Mouse (Mus musculus) G1E (cell line): ENCODE measurements around the gene Inha. TPM values are rescaled to one million over a fixed set of nuclear protein-coding genes. Genes with fewer than 3 reads are reported as not detected.
A peak's percentile ranks its signal among the peaks of the same experiment; 100 is the strongest.

Source experiments
- ATAC-seq: 2 replicates; pipeline ENCODE4 v1.8.0; 2016; ENCODE audit warnings: mild to moderate bottlenecking; ENCODE audit not compliant: insufficient number of reproducible peaks, poor library complexity, low FRiP score, severe bottlenecking; ENCODE audit errors: extremely low read depth
- DNase-seq: peaks from one replicate; pipeline ENCODE4 v3.0.0; 2012; ENCODE audit warnings: low spot score
- H3K27me3 ChIP-seq: 2 replicates; pipeline ENCODE4 v1.6.1; 2012; ENCODE audit warnings: mild to moderate bottlenecking, low read length, inconsistent platforms; ENCODE audit not compliant: insufficient read depth
- H3K36me3 ChIP-seq: replicated peaks from 2 replicates; pipeline ENCODE3; 2012; ENCODE audit warnings: mild to moderate bottlenecking, inconsistent platforms
- H3K4me1 ChIP-seq: 2 replicates; pipeline ENCODE4 v1.6.1; 2012; ENCODE audit warnings: low read depth, low read length, inconsistent platforms, mixed read lengths; ENCODE audit not compliant: insufficient read depth
- H3K4me3 ChIP-seq: 2 replicates; pipeline ENCODE4 v1.5.1; 2012; ENCODE audit warnings: low read depth, mild to moderate bottlenecking, inconsistent platforms, low read length, moderate library complexity, mixed read lengths
- H3K9me3 ChIP-seq: replicated peaks from 2 replicates; pipeline ENCODE4 v1.6.1; 2012; ENCODE audit warnings: inconsistent platforms
- CTCF ChIP-seq: IDR thresholded peaks from 2 replicates; pipeline ENCODE4 v1.5.1; 2012; ENCODE audit warnings: low read depth, low read length, inconsistent platforms, mixed read lengths
- GATA1 ChIP-seq: IDR thresholded peaks from 2 replicates; pipeline ENCODE4 v1.6.1; 2012; ENCODE audit warnings: borderline replicate concordance, low read length, inconsistent platforms, mixed read lengths
- GATA2 ChIP-seq: IDR thresholded peaks from 2 replicates; pipeline ENCODE4 v1.6.1; 2012; ENCODE audit warnings: low read depth, low read length, inconsistent platforms, borderline replicate concordance
- POLR2AphosphoS5 ChIP-seq: IDR thresholded peaks from 2 replicates; pipeline ENCODE4 v1.6.1; 2012; ENCODE audit warnings: low read depth, low read length, inconsistent platforms; ENCODE audit not compliant: insufficient replicate concordance
- TAL1 ChIP-seq: conservative IDR thresholded peaks from 2 replicates; pipeline ENCODE4 v1.6.1; 2012; ENCODE audit warnings: low read depth, low read length, inconsistent platforms, mixed read lengths
- polyA plus RNA-seq: library from polyadenylated mRNA; stranded (reverse); fragments of >175 nt; gene quantifications from 2 replicates; pipeline ENCODE4 v1.2.3, GENCODE M21; 2012
- total RNA-seq, 2 experiments: library from RNA; stranded (forward) in 1 of 2; stranded (reverse) in 1 of 2; fragments of 200-1000 nt in 1 of 2; fragments of >200 nt in 1 of 2; fragmentation: Nextera tagmentation in 1 of 2; gene quantifications; 2 replicates each; pipeline ENCODE4 v1.2.3; 2014 to 2017

Gene Inha
- total and polyA plus RNA-seq, 3 experiments = not detected

GRCm38 (mm10) chr1:75545965-75546956 is 39.4 kb downstream of the Inha start, which contains the start of gene Slc4a3:
Slc4a3 (plus strand) TSS chr1:75546266.
- ATAC-seq (no peak), DNase-seq (no peak)
- H3K4me1 ChIP-seq = no peaks in the 10 kb centered on the region; the same call in 1 of the 2 replicates
- no peaks in the 10 kb centered on the region for H3K9me3 ChIP-seq
- no peak within 1 kb of the TSS for H3K4me3 ChIP-seq
- TF ChIP-seq TAL1 (no peak), GATA2 (no peak), GATA1 (no peak), CTCF (no peak), POLR2AphosphoS5 (no peak)
- no peaks in the 10 kb centered on the region for H3K36me3 ChIP-seq
- H3K27me3 ChIP-seq = peaks cover 10% of the 10 kb centered on the region; the same call in 1 of the 2 replicates

GRCm38 (mm10) chr1:75547351-75547750 is 40.5 kb downstream of the Inha start:
- H3K4me3 ChIP-seq = peak overlapping the region; percentile 2; the same call in 1 of the 2 replicates
- ATAC-seq = no peak
- no peak for DNase-seq
- peaks cover 10% of the 10 kb centered on the region; the same call in 1 of the 2 replicates for H3K27me3 ChIP-seq
- TF ChIP-seq CTCF (no peak), GATA1 (no peak), POLR2AphosphoS5 (no peak), GATA2 (no peak), TAL1 (no peak)
- no peaks in the 10 kb centered on the region for H3K9me3 ChIP-seq
- no peaks in the 10 kb centered on the region; the same call in 1 of the 2 replicates for H3K4me1 ChIP-seq
- no peaks in the 10 kb centered on the region for H3K36me3 ChIP-seq

GRCm38 (mm10) chr1:75548083-75548482 is 41.2 kb downstream of the Inha start:
- DNase-seq (no peak), ATAC-seq (no peak)
- no peaks in the 10 kb centered on the region for H3K9me3 ChIP-seq
- peaks cover 10% of the 10 kb centered on the region; the same call in 1 of the 2 replicates for H3K27me3 ChIP-seq
- no peak overlapping the region for H3K4me3 ChIP-seq
- H3K36me3 ChIP-seq = no peaks in the 10 kb centered on the region
- H3K4me1 ChIP-seq = no peaks in the 10 kb centered on the region; the same call in 1 of the 2 replicates
- TF ChIP-seq POLR2AphosphoS5 (no peak), CTCF (no peak), GATA1 (no peak), GATA2 (no peak), TAL1 (no peak)

GRCm38 (mm10) chr1:75548871-75549270 is 42.0 kb downstream of the Inha start:
- Histone ChIP-seq H3K36me3 (no peaks in the 10 kb centered on the region), H3K4me1 (no peaks in the 10 kb centered on the region; the same call in 1 of the 2 replicates), H3K27me3 (peaks cover 10% of the 10 kb centered on the region; the same call in 1 of the 2 replicates), H3K9me3 (no peaks in the 10 kb centered on the region), H3K4me3 (no peak overlapping the region)
- TF ChIP-seq TAL1 (no peak), CTCF (no peak), GATA2 (no peak), GATA1 (no peak), POLR2AphosphoS5 (no peak)
- ATAC-seq (no peak), DNase-seq (no peak)

GRCm38 (mm10) chr1:75549289-75550279 is 42.7 kb downstream of the Inha start:
- ATAC-seq (no peak), DNase-seq (no peak)
- Histone ChIP-seq H3K4me3 (no peak overlapping the region), H3K9me3 (no peaks in the 10 kb centered on the region), H3K27me3 (peaks cover 10% of the 10 kb centered on the region; the same call in 1 of the 2 replicates), H3K36me3 (no peaks in the 10 kb centered on the region), H3K4me1 (no peaks in the 10 kb centered on the region; the same call in 1 of the 2 replicates)
- no peak for TF ChIP-seq CTCF
- TF ChIP-seq TAL1 = no peak
- no peak for TF ChIP-seq GATA2
- no peak for TF ChIP-seq GATA1
- no peak for TF ChIP-seq POLR2AphosphoS5
